Mouse (Mus musculus) kidney, adult 11 months (tissue): ENCODE results near the gene Gm14305.
"Not testable (repeated sequence)": the region's sequence is repeated elsewhere in the genome, so short reads cannot be mapped to it uniquely, and the experiment has no call there.

ENCODE experiments used
- DNase-seq: peaks from one replicate; pipeline ENCODE4 v3.0.0; 2022

Gm14305 gene

GRCm38 (mm10) chr2:176708051-176708450 lies at the start of gene Gm14305:
Gene Gm14305, plus strand, starts transcription at chr2:176708328.
- DNase-seq, result peak; percentile 60

DNA sequence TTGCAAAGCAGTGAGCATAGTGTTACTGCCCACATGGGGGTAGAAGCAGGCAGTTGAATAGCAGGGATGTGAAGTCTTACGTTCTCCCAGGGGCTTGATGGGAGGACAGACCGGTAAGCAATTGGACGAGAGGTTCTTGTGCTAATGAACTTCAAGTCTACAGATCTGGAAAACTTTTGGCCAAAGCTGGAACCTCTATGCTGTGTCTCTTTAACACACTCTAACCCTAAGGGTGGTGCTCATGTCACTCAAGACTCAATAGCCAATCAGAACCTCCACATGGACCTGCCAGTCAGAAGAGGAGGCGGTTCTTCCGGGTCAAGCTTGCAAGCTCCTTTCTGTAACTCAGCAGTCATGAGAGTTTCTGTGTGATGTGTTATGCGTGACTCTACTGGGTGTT lies 37.9 kb upstream of the Gm14305 start, which contains the start of gene Zfp973:
Zfp973 (plus strand) TSS at position 301 of the 400 bp plus-strand sequence.
- DNase-seq, result not testable (repeated sequence)
